Mouse (Mus musculus): Measurements from ENCODE around the gene Gm20388.
A peak's percentile ranks its signal among the peaks of the same experiment; 100 is the strongest.

The Gm20388 gene

DNA sequence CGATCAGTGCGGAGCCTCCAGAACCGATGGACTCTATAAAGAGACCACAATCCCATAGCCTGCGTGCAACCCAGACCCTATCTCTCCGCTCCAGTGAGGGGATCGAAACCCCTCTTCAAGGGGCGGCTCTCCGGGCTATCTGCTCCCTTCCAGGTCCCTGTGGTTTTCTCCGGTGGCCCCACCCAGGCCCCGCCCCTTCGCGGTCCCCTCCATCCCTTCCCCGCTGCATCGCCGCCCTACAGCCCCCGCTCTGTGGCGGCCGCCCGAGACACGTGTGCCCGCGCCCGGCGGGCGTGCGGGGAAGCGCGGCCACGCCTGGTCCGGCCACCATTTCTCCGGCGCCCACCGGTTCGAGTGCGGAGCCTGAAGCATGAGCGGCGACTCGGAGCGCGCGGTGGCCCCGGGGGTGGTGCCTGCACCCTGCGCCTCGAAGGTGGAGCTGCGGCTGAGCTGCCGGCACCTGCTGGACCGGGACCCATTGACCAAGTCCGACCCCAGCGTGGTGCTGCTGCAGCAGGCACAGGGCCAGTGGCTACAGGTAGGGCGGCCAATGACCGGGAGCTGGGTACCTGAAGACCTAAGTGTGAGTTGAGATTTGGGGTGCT is 3206.6 kb downstream of the Gm20388 start, which contains the start of gene Cpne7:
TSS of gene Cpne7 (plus strand) at position 248 of the 605 bp plus-strand sequence.
- DNase-seq (ENCODE audit: low read depth in 2 of 2, low spot score in 2 of 2) = no peak

DNA sequence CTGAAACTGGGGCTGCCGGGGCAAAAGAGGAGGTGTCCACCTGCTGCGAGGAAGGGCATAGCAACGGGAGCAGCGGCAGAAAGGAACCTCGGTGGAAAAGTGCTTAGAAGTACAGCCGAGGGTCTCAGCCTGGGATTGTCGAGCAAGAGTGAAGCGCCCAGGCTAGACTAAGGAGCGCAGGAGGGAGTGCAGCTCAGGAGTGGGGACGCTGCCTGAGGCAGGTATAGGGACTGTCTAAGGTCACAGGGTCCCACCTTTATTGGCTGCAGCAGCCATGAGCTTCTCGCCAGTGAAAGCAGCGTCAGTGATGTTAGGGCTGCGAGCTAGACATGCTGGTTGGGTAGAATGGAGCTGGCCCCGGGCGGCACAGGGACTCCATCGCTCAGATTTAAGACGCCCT is 3207.1 kb downstream of the Gm20388 start:
- DNase-seq (ENCODE audit: low read depth in 2 of 2, low spot score in 2 of 2) = no peak

GRCm38 (mm10) chr8:123122059-123122458 is 3211.4 kb downstream of the Gm20388 start:
- no peak for DNase-seq (ENCODE audit: low read depth in 2 of 2, low spot score in 2 of 2)

DNA sequence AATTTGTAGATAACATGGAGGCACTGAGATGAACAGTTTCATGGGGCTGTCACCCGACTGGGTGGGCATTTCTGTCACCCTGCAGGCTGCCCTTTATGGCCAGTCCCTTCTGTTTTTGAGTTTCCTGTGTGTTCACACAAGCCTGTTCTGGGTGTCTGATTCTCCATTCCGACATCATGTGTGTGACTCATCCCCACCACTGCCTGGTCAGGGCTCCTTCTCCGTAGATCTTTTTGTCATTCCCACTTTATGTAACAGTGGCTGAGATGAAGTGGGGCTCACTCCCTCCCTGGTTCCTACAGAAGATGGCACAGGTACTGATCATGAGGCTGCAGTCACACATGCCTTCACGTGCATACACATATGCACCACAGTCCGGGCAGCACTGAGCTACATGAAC is 3212.0 kb downstream of the Gm20388 start:
- DNase-seq (ENCODE audit: low read depth in 2 of 2, low spot score in 2 of 2) = no peak

GRCm38 (mm10) chr8:123126193-123126816 is 3215.7 kb downstream of the Gm20388 start:
- no peak for DNase-seq (ENCODE audit: low read depth in 2 of 2, low spot score in 2 of 2)

GRCm38 (mm10) chr8:123131041-123131440 is 3220.4 kb downstream of the Gm20388 start:
- DNase-seq (ENCODE audit: low read depth in 2 of 2, low spot score in 2 of 2) = no peak

GRCm38 (mm10) chr8:123132953-123133352 is 3222.3 kb downstream of the Gm20388 start:
- DNase-seq (ENCODE audit: low read depth in 2 of 2, low spot score in 2 of 2) = no peak

- no peak for DNase-seq (ENCODE audit: low read depth in 2 of 2, low spot score in 2 of 2)
Measured at GRCm38 (mm10) chr8:123134149-123134713, 3223.6 kb downstream of the Gm20388 start.

- DNase-seq (ENCODE audit: low read depth in 2 of 2, low spot score in 2 of 2) = no peak
Measured at GRCm38 (mm10) chr8:123135406-123135805, 3224.8 kb downstream of the Gm20388 start.

DNA sequence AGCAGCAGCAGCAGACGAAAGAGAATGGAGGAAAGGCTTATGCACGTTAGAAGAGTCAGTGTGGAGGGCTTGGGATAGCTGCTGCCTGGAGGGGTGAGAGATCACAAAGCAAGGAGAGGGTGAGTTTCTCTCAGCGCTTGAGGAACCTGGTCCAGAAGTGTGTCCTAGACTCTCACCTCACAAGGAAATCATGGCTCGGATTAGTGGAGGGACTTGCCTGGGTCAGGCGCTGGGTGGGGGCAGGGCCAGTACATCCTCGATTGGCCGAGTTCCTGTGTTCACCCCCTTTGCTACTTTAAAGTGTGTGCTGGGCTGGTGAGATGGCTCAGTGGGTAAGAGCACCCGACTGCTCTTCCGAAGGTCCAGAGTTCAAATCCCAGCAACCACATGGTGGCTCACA is 3225.2 kb downstream of the Gm20388 start:
- DNase-seq (ENCODE audit: low read depth in 2 of 2, low spot score in 2 of 2) = no peak

DNA sequence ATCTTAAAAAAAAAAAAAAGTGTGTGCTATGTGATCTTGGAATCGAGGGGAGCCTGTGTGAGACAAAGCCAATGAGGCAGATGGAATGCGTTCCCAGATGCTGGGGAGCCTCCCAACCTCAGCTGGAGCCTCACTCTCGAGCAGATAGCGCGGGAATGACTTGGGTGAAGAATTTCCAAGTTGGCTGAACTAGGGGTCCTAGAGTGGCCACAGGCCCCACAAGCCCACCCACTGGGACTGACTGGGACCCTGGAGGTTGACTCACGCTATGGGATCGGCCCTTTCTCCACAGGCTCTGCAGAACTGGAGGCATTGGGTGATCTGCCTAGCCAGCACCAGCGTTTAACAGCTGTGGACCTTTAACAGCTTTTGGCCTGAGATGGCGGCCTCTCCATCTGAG is 3225.6 kb downstream of the Gm20388 start:
- DNase-seq (ENCODE audit: low read depth in 2 of 2, low spot score in 2 of 2) = no peak

DNA sequence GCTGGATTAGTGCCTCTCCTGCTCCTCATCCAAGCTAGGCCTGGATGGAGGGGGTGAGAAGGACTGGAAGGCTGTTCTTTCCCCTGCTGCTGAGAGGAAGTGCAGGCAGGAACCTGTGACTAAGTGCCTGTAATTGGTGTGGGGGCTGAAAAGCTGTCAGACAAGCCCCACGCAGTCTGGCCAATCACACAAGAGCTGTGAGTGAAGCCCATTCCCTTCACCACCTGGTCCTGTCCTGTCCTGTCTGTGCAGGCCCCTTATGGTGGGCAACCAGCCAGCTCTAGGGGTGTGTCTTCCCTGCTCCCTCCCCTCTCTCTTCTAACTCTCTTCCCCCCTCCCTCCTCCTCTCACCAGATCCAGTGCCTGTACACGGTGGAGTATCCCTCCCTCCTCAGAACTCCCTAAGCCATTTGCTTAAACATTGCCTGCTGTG is 3227.0 kb downstream of the Gm20388 start:
- DNase-seq (ENCODE audit: low read depth in 2 of 2, low spot score in 2 of 2) = no peak

DNA sequence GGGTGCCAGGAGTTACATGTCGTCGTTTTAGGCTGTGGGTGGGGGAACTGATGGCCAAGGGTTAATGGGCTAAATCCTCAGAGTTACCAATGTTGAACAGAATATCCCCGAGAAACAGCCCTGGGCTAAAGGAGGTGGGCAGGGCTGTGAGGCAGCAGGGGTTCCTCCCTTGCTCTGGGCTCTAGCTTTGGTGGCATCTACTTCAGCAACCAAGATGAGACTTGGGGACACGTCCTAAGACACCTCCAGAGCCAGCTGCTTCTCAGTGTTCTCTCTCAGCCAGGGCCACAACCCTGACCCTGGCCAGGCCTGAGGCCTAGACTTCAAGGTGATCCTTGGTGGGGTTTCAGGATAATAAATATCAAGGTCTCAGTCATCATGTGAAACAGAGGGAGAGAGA is 3228.1 kb downstream of the Gm20388 start:
- DNase-seq (ENCODE audit: low read depth in 2 of 2, low spot score in 2 of 2) = no peak

GRCm38 (mm10) chr8:123141741-123142462 is 3231.3 kb downstream of the Gm20388 start:
- DNase-seq (ENCODE audit: low read depth in 2 of 2, low spot score in 2 of 2) = no peak

GRCm38 (mm10) chr8:123145279-123145678 is 3234.6 kb downstream of the Gm20388 start:
- peak in 1 of 2 experiments; percentile 42 for DNase-seq (ENCODE audit: low read depth in 2 of 2, low spot score in 2 of 2)

DNA sequence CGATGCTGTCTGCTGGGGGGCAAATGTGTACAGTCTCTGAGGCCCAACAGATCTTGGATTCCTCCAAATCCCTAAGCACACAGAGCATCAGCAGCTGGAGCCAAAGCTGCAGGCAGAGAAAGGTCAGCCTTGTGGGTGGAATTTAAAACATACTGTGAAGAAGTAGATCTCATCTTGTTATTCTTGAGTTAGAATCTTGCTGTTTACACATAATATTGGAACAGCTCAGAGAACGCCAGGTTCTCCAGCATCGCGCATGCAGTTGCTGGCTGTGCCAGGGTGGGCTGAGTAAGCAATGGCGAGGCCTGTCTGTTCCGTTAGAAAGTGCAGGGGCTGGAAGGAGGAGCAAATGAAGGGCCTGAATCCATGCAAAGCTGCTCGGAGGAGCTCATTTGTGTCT is 3235.7 kb downstream of the Gm20388 start:
- DNase-seq (ENCODE audit: low read depth in 2 of 2, low spot score in 2 of 2) = no peak

DNA sequence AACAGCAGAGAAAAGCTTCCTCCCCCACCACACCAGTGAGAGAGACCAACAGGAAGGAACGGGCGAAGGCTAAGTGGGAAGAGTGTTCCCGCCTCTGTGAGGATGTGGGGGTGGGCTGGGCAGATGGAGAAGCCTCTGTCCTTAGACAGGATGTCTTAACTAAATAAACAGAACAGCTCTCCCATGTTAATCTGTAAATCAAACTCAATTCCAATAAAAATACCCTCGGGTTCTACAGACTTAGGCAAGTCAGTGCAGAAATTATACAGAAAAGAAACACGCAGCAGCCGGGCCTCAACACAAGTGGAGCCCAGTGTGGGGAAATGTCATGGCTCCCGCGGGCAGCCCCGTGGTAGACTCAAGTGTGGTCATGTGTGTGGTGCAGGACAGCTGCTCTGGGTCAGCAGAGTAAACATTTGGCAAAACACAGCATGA is 3240.1 kb downstream of the Gm20388 start:
- DNase-seq (ENCODE audit: low read depth in 2 of 2, low spot score in 2 of 2) = no peak

GRCm38 (mm10) chr8:123155177-123155576 is 3244.5 kb downstream of the Gm20388 start:
- DNase-seq (ENCODE audit: low read depth in 2 of 2, low spot score in 2 of 2) = no peak

- DNase-seq (ENCODE audit: low read depth in 2 of 2, low spot score in 2 of 2) = no peak
Measured at GRCm38 (mm10) chr8:123156070-123156773, 3245.6 kb downstream of the Gm20388 start.

GRCm38 (mm10) chr8:123157888-123158465 is 3247.3 kb downstream of the Gm20388 start, which contains the start of gene Sult5a1:
Gene Sult5a1 (minus strand): TSS chr8:123158315.
- DNase-seq (ENCODE audit: low read depth in 2 of 2, low spot score in 2 of 2) = no peak

DNA sequence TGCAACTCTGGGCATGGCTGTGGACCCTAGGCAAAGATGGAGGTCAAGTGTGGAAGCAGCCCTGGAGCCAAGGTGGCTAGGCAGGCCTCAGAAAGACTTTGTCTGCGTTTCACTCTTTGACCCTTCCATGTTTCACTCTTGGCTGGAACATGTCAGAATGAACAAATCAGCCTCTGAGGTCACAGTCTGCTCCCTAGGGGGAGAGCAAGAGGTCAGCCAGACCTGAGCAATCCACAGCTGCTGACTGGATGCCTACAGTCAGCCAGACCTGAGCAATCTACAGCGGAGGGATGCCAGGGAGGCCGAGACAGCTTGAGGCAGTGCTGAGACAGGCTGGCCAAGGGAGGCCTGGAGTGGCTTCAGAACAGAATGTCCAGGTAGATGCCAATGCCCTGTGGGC is 3270.8 kb downstream of the Gm20388 start:
- no peak for DNase-seq (ENCODE audit: low read depth in 2 of 2, low spot score in 2 of 2)
